Comparison of ENCODE assay signal across 21 mouse cellular contexts in genomic region chr4:31197852-31198251, GRCm38 (mm10).
DNase-seq lines count a peak whose midpoint lies in the region; ATAC-seq and TF ChIP-seq lines count a peak whose summit lies in the region.
"Had no signal": no experiment of that assay in that cellular context is flagged by ENCODE, and none has a peak within 500 bp of the region (broad histone marks: within the 10 kb centered on the region; RNA-seq: fewer than 3 reads in every experiment).

No protein-coding gene starts in this region.

- no peak for TF ChIP-seq CTCF in forebrain, postnatal 0 days (IDR thresholded peaks at IDR 0.05; ENCODE audit: low read depth)
- no peak for TF ChIP-seq CTCF in brain, embryonic 14.5 days (IDR thresholded peaks at IDR 0.05; ENCODE audit: borderline replicate concordance, extremely low read depth, insufficient read depth, insufficient read length)

- H3K27me3 ChIP-seq in forebrain, postnatal 0 days (ENCODE audit: insufficient read depth, low read length), result no peaks in the 10 kb centered on the region
- no peaks in the 10 kb centered on the region for H3K27me3 ChIP-seq in forebrain, embryonic 15.5 days
- H3K27me3 ChIP-seq: embryonic facial prominence, embryonic 13.5 days; embryonic facial prominence, embryonic 15.5 days; forebrain, embryonic 12.5 days had no signal

- no peaks in the 10 kb centered on the region for H3K4me1 ChIP-seq in forebrain, postnatal 0 days (ENCODE audit: insufficient read depth)
- no peaks in the 10 kb centered on the region for H3K4me1 ChIP-seq in forebrain, embryonic 15.5 days
- H3K4me1 ChIP-seq: embryonic facial prominence, embryonic 13.5 days; embryonic facial prominence, embryonic 15.5 days; forebrain, embryonic 10.5 days; forebrain, embryonic 12.5 days had no signal

- intact Hi-C loops in left cerebral cortex, postnatal 10 days (cut with DNase I), result no loop called here

- no peaks in the 10 kb centered on the region for H3K36me3 ChIP-seq in forebrain, postnatal 0 days (ENCODE audit: insufficient read depth)
- H3K36me3 ChIP-seq in forebrain, embryonic 15.5 days, result no peaks in the 10 kb centered on the region
- H3K36me3 ChIP-seq: embryonic facial prominence, embryonic 13.5 days; embryonic facial prominence, embryonic 15.5 days; forebrain, embryonic 10.5 days; forebrain, embryonic 12.5 days had no signal

- H3K27ac ChIP-seq in forebrain, postnatal 0 days (ENCODE audit: low read depth, low read length), result no peak overlapping the region
- H3K27ac ChIP-seq in forebrain, embryonic 15.5 days (replicated peaks), result no peak overlapping the region
- H3K27ac ChIP-seq: embryonic facial prominence, embryonic 13.5 days; embryonic facial prominence, embryonic 15.5 days; forebrain, embryonic 10.5 days; forebrain, embryonic 12.5 days had no signal

- no peak overlapping the region for H3K4me2 ChIP-seq in forebrain, postnatal 0 days (ENCODE audit: low read depth)
- H3K4me2 ChIP-seq in forebrain, embryonic 15.5 days (replicated peaks), result no peak overlapping the region
- H3K4me2 ChIP-seq: embryonic facial prominence, embryonic 13.5 days; embryonic facial prominence, embryonic 15.5 days; forebrain, embryonic 12.5 days had no signal

- peak; percentile 29 for DNase-seq in forebrain, postnatal 0 days
- DNase-seq in brain, adult 2 months (ENCODE audit: low read depth, low spot score), result peak; percentile 20
- DNase-seq in brain, embryonic 14.5 days (ENCODE audit: low read depth), result peak; percentile 32
- no peak for DNase-seq in left cerebral cortex, postnatal 10 days (ENCODE audit: extremely low spot score in 1 of 2, low spot score in 2 of 2)
- no peak for DNase-seq in kidney, adult 18-20 months
- DNase-seq: adrenal gland, adult 2 months; adrenal gland, postnatal 10 days; adrenal gland, postnatal 25 days; cerebellum, adult 11 months; cerebellum, adult 18-20 months; cerebellum, adult 8-10 months; cerebellum, adult 9-11 months; cerebellum, postnatal 14 days; cerebellum, postnatal 36 days; embryo, embryonic 11 days had no signal

- H3K9ac ChIP-seq in forebrain, postnatal 0 days, result no peak overlapping the region
- H3K9ac ChIP-seq in forebrain, embryonic 15.5 days (replicated peaks), result no peak overlapping the region
- H3K9ac ChIP-seq: embryonic facial prominence, embryonic 13.5 days; embryonic facial prominence, embryonic 15.5 days; forebrain, embryonic 12.5 days had no signal

- ATAC-seq in forebrain, postnatal 0 days, result peak; percentile 79
- ATAC-seq in forebrain, embryonic 15.5 days (replicated peaks), result no peak

- no peaks in the 10 kb centered on the region for H3K9me3 ChIP-seq in forebrain, postnatal 0 days (ENCODE audit: low read length)
- no peaks in the 10 kb centered on the region for H3K9me3 ChIP-seq in forebrain, embryonic 15.5 days
- H3K9me3 ChIP-seq: embryonic facial prominence, embryonic 13.5 days; embryonic facial prominence, embryonic 15.5 days; forebrain, embryonic 10.5 days; forebrain, embryonic 12.5 days had no signal

- no peak for TF ChIP-seq POLR2A in brain, embryonic 14.5 days (IDR thresholded peaks at IDR 0.05; ENCODE audit: borderline replicate concordance, extremely low read depth, insufficient read depth, insufficient read length, poor library complexity, severe bottlenecking)

- H3K4me3 ChIP-seq in forebrain, postnatal 0 days (ENCODE audit: low read depth, low read length), result no peak overlapping the region
- H3K4me3 ChIP-seq in forebrain, embryonic 15.5 days, result no peak overlapping the region
- H3K4me3 ChIP-seq: embryonic facial prominence, embryonic 13.5 days; embryonic facial prominence, embryonic 15.5 days; erythroblast, embryonic 14.5 days; forebrain, embryonic 10.5 days; forebrain, embryonic 12.5 days had no signal

Comparison
In these comparisons a context has a peak if more than half of its experiments do, and no peak if none do; other contexts are left out.
1. DNase-seq: peak in forebrain, postnatal 0 days (single experiment), brain, adult 2 months (single experiment) and brain, embryonic 14.5 days (single experiment); none in left cerebral cortex, postnatal 10 days (0 of 2) and kidney, adult 18-20 months (single experiment).